Mouse (Mus musculus) liver, embryonic 11.5 days (tissue): ENCODE measurements around the gene Cyfip2. TPM values are rescaled to one million over a fixed set of nuclear protein-coding genes. Genes with fewer than 3 reads are reported as not detected.
A peak's percentile ranks its signal among the peaks of the same experiment; 100 is the strongest.

ENCODE experiments used
- ATAC-seq: fragments of 200-750 bp; cut with Nextera tagmentation; replicated peaks from 2 replicates; pipeline ENCODE4 v1.8.0; 2017; ENCODE audit warnings: moderate number of reproducible peaks, mild to moderate bottlenecking, moderate TSS enrichment, moderate library complexity; ENCODE audit not compliant: low FRiP score
- DNase-seq: peaks from one replicate; pipeline ENCODE4 v3.0.0-alpha.2; 2017; ENCODE audit warnings: low spot score
- H3K27ac ChIP-seq: fragments of 300-500 bp; sonication (generic); 2 replicates; pipeline ENCODE4 v1.5.1; 2014; ENCODE audit warnings: mild to moderate bottlenecking, low read depth, low read length, control low read depth
- H3K27me3 ChIP-seq: fragments of 300-500 bp; sonication (generic); replicated peaks from 2 replicates; pipeline ENCODE4 v1.6.1; 2014; ENCODE audit warnings: low read length, mixed read lengths; ENCODE audit not compliant: control insufficient read depth, insufficient read depth
- H3K36me3 ChIP-seq: fragments of 300-500 bp; sonication (generic); 2 replicates; pipeline ENCODE4 v1.6.1; 2014; ENCODE audit warnings: mild to moderate bottlenecking, low read length, moderate library complexity, mixed read lengths; ENCODE audit not compliant: control insufficient read depth, insufficient read depth
- H3K4me1 ChIP-seq: fragments of 300-500 bp; sonication (generic); replicated peaks from 2 replicates; pipeline ENCODE4 v1.6.1; 2014; ENCODE audit warnings: low read length, mixed read lengths; ENCODE audit not compliant: control insufficient read depth, insufficient read depth
- H3K4me2 ChIP-seq: fragments of 300-500 bp; sonication (generic); 2 replicates; pipeline ENCODE4 v1.6.1; 2014; ENCODE audit warnings: mild to moderate bottlenecking, control low read depth, moderate library complexity
- H3K4me3 ChIP-seq: fragments of 300-500 bp; sonication (generic); 2 replicates; pipeline ENCODE4 v1.5.1; 2014; ENCODE audit warnings: low read depth, low read length, control low read depth
- H3K9ac ChIP-seq: fragments of 300-500 bp; sonication (generic); 2 replicates; pipeline ENCODE4 v1.6.1; 2014; ENCODE audit warnings: low read depth, low read length, control low read depth
- H3K9me3 ChIP-seq: fragments of 300-500 bp; sonication (generic); 2 replicates; pipeline ENCODE4 v1.6.1; 2016; ENCODE audit warnings: low read length, inconsistent platforms, mixed read lengths; ENCODE audit not compliant: control insufficient read depth
- WGBS: fragments of 180-500 bp; shearing (Covaris S2); extraction: QIAGEN DNeasy Blood & Tissue Kit; methylation state at CpG from one replicate; pipeline ENCODE4 v1.1.7; 2014; 5-methylcytosine and 5-hydroxymethylcytosine counted together
- polyA plus RNA-seq: library from polyadenylated mRNA; unstranded; fragments of >200 nt; fragmentation: Nextera tagmentation; extraction: Ambion mirVana; gene quantifications from 2 replicates; pipeline ENCODE4 v1.2.1, GENCODE M21; 2014

The Cyfip2 gene
- polyA plus RNA-seq, 1 experiment from 2014 or later: 8.7 TPM

- no peak overlapping the region for H3K4me3 ChIP-seq
- H3K36me3 ChIP-seq: no peaks in the 10 kb centered on the region
- no peaks in the 10 kb centered on the region for H3K9me3 ChIP-seq
- DNase-seq: no peak
- H3K4me2 ChIP-seq: no peak overlapping the region; the same call in 1 of the 2 replicates
- H3K4me1 ChIP-seq: peaks cover 12% of the 10 kb centered on the region
- H3K9ac ChIP-seq: no peak overlapping the region
- H3K27ac ChIP-seq: peak overlapping the region; percentile 71
- ATAC-seq: no peak
- no peaks in the 10 kb centered on the region for H3K27me3 ChIP-seq
- 40% methylated on average over 14 of the region's 14 CpGs for WGBS
These were observed 98.1 kb downstream of the Cyfip2 start for GRCm38 (mm10) chr11:46214368-46215230.

- no peak for DNase-seq
- 67% methylated on average over 5 of the region's 5 CpGs for WGBS
- Histone ChIP-seq H3K27ac (peak overlapping the region; percentile 71), H3K4me2 (no peak overlapping the region), H3K4me3 (no peak overlapping the region), H3K9ac (no peak overlapping the region), H3K36me3 (no peaks in the 10 kb centered on the region), H3K4me1 (peaks cover 12% of the 10 kb centered on the region), H3K9me3 (no peaks in the 10 kb centered on the region), H3K27me3 (no peaks in the 10 kb centered on the region)
- no peak for ATAC-seq
These were observed 98.8 kb downstream of the Cyfip2 start for GRCm38 (mm10) chr11:46213844-46214243.

GRCm38 (mm10) chr11:46211858-46212257, 100.8 kb downstream of the Cyfip2 start:
- Histone ChIP-seq H3K36me3 (no peaks in the 10 kb centered on the region), H3K4me1 (peaks cover 12% of the 10 kb centered on the region), H3K4me3 (no peak overlapping the region), H3K27ac (no peak overlapping the region), H3K9ac (no peak overlapping the region), H3K9me3 (no peaks in the 10 kb centered on the region), H3K27me3 (no peaks in the 10 kb centered on the region), H3K4me2 (no peak overlapping the region)
- WGBS: 30% methylated on average over 3 of the region's 3 CpGs
- no peak for ATAC-seq
- DNase-seq: no peak

- Histone ChIP-seq H3K4me3 (no peak overlapping the region), H3K4me2 (no peak overlapping the region), H3K4me1 (peaks cover 8% of the 10 kb centered on the region), H3K9ac (no peak overlapping the region), H3K27ac (no peak overlapping the region), H3K9me3 (no peaks in the 10 kb centered on the region), H3K36me3 (no peaks in the 10 kb centered on the region), H3K27me3 (no peaks in the 10 kb centered on the region)
- DNase-seq (no peak), ATAC-seq (no peak)
- 52% methylated on average over 2 of the region's 2 CpGs for WGBS
These were observed 102.8 kb downstream of the Cyfip2 start for GRCm38 (mm10) chr11:46209884-46210283.

GRCm38 (mm10) chr11:46205639-46206409, 106.8 kb downstream of the Cyfip2 start:
- no peaks in the 10 kb centered on the region for H3K27me3 ChIP-seq
- H3K9ac ChIP-seq: no peak overlapping the region
- no peak overlapping the region for H3K4me3 ChIP-seq
- H3K4me2 ChIP-seq: no peak overlapping the region
- peak overlapping the region; percentile 30; the same call in 1 of the 2 replicates for H3K27ac ChIP-seq
- ATAC-seq: no peak; the same call in 1 of the 2 replicates
- 55% methylated on average over 17 of the region's 17 CpGs for WGBS
- H3K36me3 ChIP-seq: no peaks in the 10 kb centered on the region
- DNase-seq: no peak
- no peaks in the 10 kb centered on the region; the same call in 1 of the 2 replicates for H3K4me1 ChIP-seq
- no peaks in the 10 kb centered on the region for H3K9me3 ChIP-seq

- Histone ChIP-seq H3K27ac (no peak overlapping the region), H3K9ac (no peak overlapping the region), H3K4me3 (no peak overlapping the region), H3K4me1 (no peaks in the 10 kb centered on the region; the same call in 1 of the 2 replicates), H3K9me3 (no peaks in the 10 kb centered on the region), H3K36me3 (no peaks in the 10 kb centered on the region), H3K27me3 (no peaks in the 10 kb centered on the region), H3K4me2 (no peak overlapping the region)
- no peak for DNase-seq
- 83% methylated on average over 9 of the region's 9 CpGs for WGBS
- no peak for ATAC-seq
These were observed 107.8 kb downstream of the Cyfip2 start for GRCm38 (mm10) chr11:46204841-46205240.

GRCm38 (mm10) chr11:46202547-46202887, 110.1 kb downstream of the Cyfip2 start:
- DNase-seq: no peak
- 28% methylated on average over 10 of the region's 10 CpGs for WGBS
- Histone ChIP-seq H3K27ac (no peak overlapping the region), H3K4me3 (no peak overlapping the region), H3K9me3 (no peaks in the 10 kb centered on the region), H3K36me3 (no peaks in the 10 kb centered on the region), H3K27me3 (no peaks in the 10 kb centered on the region), H3K4me2 (no peak overlapping the region), H3K4me1 (no peaks in the 10 kb centered on the region; the same call in 1 of the 2 replicates), H3K9ac (no peak overlapping the region)
- no peak for ATAC-seq

GRCm38 (mm10) chr11:46201636-46202546, 110.8 kb downstream of the Cyfip2 start:
- no peak for ATAC-seq
- Histone ChIP-seq H3K9me3 (no peaks in the 10 kb centered on the region), H3K27me3 (no peaks in the 10 kb centered on the region), H3K9ac (no peak overlapping the region), H3K4me3 (no peak overlapping the region), H3K4me2 (no peak overlapping the region), H3K36me3 (no peaks in the 10 kb centered on the region), H3K4me1 (no peaks in the 10 kb centered on the region; the same call in 1 of the 2 replicates), H3K27ac (no peak overlapping the region)
- DNase-seq: no peak
- 58% methylated on average over 20 of the region's 20 CpGs for WGBS
